Mouse (Mus musculus) kidney, postnatal 4 days (tissue): Measurements from ENCODE around the gene Stx4a.
"Not testable (repeated sequence)": the region's sequence is repeated elsewhere in the genome, so short reads cannot be mapped to it uniquely, and the experiment has no call there.

Experiments used
- DNase-seq, 2 experiments: peaks; one replicate each; pipeline ENCODE4 v3.0.0; 2021; ENCODE audit warnings: mixed read lengths in 2 of 2

The Stx4a gene

DNA sequence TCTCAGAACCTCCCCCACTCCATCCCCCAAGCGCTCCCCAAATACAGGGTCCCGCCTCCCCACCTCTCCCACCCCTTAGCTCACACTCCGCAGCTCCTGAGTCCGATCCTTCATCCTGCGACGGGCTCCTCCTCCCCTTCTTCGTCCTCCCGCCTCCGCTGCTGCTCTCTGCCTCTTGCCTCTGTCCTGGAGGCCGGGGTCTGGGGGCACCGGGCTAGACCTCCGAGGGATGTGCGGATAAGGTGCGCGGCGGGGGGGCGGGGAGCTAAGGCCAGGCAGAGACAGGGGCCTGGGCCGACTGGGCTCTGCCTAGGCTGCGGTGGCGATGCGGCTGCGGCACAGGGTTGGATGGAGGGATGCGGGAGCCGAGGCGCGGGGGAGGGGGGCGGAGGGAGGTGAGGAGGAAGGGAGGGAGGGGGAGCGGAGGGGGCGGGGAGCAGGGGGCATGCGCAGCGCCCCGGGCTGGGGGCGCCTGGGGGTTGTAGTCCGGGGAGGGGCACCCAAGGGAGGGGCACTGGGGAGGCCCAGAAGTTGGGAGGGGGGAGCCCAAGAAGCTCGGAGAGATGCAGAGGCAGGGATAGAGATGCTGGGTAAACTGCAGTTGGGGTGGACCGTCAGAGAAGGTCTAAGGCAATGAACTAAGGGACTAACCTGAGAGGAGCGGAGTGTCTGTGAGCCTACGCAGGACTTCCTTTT lies at the start of gene Stx4a, which contains the start of gene Stx1b:
TSS of gene Stx4a (plus strand) at position 119 of the 696 bp plus-strand sequence.
TSS of gene Stx1b (minus strand) at position 374 of the 696 bp plus-strand sequence.
- peak; percentile 75 to 82 for DNase-seq

DNA sequence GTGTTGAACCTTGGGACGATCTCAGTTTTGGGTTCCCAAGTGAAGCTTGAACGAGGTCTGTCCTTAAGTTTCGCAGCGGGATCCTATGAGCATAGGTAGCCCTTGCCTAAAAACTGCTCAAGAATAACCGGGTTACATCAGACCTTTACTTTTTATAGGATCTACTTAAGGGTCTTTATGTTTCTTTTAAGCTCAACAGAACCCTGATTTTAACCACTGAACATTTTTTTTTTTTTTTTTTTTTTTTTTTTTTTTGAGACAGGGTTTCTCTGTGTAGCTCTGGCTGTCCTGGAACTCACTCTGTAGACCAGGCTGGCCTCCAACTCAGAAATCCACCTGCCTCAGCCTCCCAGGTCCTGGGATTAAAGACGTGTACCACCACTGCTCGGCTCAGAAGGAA lies 48.3 kb upstream of the Stx4a start:
- not testable (repeated sequence) for DNase-seq

DNA sequence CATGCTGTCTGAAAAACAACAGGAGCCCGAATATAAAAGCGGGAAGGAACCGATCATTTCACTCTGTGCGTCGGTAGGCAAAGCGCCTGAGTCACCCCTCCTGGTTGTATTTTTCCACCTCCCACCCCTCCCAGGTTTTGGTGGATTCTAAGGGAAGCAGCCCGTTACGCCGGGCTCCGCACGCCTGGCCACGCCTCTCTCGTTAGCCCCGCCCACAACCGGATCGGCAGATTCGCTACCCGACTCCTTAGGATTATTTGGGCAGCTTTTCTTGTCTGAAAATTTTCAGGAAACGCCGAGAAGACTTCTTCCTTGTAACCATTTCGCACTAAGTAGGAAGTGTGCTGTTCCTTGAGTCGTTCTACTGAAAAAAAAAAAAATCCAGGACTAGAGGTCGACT lies 47.7 kb upstream of the Stx4a start, which contains the start of gene Setd1a:
TSS of gene Setd1a (plus strand) at position 245 of the 400 bp plus-strand sequence.
- peak; percentile 95 for DNase-seq

DNA sequence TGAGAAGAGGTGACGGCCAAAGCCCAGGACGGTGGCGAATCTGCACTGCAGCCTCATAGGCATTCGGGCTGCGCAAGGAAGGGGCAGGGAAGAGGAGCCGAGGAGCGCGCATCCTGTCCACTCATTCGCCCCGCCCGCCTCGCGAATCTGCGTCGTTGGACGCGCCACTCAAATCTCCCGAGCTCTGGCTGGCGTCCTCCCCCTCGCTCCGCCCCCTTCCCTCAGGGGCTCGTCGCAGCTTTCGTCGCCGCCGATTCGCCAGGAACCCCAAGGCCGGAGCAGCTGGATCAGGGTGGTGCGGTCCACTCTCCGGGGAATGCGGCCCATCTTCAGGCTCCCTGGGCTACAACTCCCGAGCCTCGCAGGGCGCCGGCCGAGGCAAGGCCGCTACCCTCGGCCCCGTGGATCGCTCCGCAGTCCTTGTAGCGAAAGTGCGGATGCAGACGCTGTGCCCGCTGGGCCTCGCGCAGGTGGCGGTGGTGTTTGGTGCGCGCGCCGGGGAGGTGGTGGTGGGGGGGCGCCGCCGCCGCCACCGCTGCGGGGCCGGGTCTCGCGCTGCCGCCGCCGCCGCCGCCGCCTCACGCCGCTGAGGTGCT lies 47.1 kb upstream of the Stx4a start:
- peak; percentile 99 for DNase-seq

DNA sequence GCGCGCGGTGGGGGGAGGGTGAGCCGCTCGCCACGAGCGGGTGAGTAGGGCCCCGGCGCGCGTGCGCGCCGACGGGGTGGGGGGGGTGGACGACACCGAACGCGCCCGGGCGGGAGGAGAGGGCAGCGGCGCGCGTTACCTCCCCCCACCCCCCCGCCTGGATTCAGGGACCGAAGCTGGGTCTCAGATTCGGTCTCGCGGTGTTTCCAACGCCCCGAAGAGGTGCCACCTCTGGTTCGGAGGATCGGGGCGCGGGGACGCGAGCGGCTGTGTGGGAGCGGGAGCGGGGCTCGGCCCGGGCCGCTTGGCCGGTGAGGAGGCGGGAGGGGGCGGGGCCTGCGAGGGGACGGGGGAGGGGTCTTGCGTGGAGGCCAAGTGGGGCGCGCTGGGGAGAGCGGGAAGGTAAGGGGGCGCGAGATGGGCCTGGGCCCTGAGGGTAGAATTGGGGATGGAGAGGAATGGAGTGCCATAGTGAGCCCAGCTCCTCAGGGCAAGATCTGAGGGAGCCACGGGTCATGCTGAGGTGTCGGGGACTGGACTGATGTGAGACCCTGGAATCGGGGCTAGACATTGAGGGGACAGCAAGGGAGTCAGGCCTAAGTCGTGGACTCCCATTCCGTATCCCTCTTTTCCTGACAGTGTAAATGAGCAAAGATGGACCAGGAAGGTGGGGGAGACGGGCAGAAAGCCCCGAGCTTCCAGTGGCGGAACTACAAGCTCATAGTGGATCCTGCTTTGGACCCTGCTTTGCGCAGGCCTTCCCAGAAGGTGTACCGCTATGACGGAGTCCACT lies 46.4 kb upstream of the Stx4a start:
- DNase-seq: peak; percentile 78 to 84

DNA sequence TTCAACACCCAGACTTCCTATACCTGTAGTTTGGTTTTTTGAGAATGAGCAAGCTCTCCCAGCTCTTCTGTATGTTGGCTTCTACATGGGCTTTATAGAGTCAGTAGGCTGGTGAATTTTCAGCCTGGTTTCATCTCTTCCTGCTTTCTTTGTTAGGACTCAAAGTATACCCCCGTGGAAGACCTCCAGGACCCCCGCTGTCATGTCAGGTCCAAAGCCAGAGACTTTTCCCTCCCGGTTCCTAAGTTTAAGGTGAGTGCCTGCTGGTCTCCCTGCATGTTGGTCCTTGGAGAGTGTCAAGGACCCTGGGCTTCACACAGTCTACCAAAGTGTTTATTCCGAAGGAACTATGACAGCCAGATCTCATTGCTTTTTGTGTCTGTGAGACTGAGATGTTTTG lies 45.7 kb upstream of the Stx4a start:
- DNase-seq: no peak

DNA sequence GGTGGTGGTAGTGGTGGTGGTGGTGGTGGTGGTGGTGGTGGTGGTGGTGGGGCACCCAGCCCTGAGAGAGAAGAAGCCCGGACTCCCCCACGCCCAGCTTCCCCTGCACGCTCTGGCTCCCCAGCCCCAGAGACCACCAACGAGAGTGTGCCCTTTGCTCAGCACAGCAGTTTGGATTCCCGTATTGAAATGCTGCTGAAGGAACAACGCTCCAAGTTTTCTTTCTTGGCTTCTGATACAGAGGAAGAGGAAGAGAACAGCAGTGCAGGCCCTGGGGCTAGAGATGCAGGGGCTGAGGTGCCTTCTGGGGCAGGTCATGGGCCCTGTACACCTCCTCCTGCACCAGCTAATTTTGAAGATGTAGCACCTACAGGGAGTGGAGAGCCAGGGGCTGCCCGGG lies 38.8 kb upstream of the Stx4a start, which contains the start of gene Gm49388:
TSS of gene Gm49388 (plus strand) at position 301 of the 400 bp plus-strand sequence.
- DNase-seq: no peak

DNA sequence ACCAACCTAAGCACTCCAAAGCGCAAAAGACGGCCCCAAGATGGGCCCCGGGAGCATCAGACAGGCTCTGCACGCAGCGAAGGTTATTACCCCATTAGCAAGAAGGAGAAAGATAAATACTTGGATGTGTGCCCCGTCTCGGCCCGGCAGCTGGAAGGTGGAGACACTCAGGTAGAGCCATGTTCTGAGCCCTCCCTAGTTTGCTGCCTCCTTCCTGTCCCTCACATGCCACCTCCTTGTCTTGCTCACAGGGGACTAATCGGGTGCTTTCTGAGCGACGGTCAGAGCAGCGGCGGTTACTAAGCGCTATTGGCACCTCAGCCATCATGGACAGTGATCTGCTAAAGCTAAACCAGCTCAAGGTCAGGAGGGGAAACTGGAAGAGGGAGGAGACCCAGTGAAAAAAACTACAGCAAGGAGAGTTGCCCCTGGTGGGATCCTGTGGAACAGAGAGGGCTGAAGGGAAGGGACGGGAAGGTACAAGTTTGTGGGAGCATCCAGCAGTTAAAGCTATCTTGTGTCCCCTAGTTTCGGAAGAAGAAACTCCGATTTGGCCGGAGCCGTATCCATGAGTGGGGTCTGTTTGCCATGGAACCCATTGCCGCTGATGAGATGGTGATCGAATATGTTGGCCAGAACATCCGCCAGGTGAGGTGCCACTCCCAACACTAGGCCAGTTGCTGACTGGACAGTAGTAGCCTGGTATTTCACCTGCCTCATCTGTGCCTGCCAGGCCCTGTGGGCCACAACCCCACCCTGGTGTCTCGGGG lies 26.8 kb upstream of the Stx4a start:
- no peak for DNase-seq

DNA sequence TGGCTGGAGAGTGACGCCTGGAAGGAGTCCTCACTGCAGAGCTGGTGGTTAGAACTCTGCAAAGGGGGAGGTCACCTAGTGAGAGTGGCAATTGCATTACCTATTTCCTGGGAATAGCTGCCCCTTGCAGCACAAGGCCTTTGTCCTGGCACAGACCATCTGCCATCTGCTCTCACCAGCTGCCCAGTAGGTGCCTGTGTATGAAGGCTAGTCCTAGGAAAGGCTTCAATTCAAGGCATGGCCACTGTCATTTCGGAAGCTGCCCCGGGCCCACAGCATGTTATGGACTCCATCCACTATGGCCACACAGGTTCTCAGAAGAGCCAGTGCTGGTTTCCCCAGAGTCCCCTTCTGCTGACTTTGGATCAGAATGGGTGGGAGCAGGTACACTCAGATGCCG lies 25.5 kb upstream of the Stx4a start:
- no peak for DNase-seq

DNA sequence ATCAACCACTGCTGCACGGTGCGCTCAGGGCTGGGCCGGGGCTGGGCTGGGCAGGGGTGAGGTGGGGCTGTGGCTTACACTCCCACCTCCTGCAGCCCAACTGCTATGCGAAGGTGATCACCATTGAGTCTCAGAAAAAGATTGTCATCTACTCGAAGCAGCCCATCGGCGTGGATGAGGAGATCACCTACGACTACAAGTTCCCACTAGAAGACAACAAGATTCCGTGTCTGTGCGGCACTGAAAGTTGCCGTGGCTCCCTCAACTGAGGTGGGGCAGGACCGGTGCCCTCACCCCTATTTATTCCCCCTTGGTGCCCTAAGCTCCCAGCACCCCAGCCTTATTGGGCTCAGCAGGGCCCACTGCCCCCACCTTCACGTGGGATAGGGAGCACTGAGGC lies 24.9 kb upstream of the Stx4a start:
- DNase-seq: no peak

DNA sequence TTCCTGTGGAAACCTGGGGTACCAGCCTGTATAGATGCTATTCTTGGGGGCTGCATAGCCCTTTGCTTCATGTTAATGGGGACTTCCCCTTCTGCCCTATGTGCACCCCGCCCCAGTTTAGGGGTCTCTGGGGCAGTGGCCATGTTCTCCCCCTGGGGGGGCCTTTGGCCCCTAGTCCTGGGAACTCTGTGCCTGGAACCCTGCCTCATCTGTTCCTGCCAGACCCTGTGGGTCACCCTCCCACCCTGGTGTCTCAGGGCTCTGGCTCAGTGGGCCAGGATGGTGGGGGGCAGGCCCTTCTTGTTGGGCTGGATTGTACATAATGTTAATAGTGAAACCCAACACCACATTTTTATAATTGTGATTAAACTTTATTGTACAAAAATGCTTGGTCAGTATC lies 24.4 kb upstream of the Stx4a start:
- no peak for DNase-seq

DNA sequence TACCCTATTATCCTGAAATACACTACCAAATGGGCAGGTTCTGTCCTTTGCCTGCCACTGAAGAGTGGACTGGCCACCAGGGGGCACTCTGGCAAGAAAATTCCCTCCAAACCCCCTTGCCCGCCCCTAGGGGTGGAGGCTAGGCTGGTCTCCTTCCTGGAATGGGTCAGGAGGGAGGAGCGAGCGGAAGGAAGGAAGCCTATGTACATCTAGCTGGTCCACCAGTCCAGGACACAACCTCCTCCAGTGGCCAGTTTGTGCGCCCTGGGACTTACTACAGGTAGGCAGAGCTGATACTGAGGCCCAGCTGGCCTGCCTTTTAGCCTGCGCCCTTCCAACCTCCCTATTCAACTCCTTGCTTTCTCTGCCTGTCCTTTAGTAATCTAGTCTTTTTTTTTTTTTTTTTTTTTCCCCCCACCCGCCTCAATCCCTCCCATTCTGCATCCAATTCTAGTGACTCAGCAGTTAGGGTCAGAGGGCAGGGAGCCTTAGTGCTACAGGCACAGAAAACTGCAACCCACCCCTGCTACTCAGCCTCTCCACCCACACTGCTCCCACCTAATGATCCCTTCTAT lies 23.6 kb upstream of the Stx4a start, which contains the start of gene Hsd3b7:
TSS of gene Hsd3b7 (plus strand) at position 170 of the 575 bp plus-strand sequence.
- peak; percentile 97 for DNase-seq

DNA sequence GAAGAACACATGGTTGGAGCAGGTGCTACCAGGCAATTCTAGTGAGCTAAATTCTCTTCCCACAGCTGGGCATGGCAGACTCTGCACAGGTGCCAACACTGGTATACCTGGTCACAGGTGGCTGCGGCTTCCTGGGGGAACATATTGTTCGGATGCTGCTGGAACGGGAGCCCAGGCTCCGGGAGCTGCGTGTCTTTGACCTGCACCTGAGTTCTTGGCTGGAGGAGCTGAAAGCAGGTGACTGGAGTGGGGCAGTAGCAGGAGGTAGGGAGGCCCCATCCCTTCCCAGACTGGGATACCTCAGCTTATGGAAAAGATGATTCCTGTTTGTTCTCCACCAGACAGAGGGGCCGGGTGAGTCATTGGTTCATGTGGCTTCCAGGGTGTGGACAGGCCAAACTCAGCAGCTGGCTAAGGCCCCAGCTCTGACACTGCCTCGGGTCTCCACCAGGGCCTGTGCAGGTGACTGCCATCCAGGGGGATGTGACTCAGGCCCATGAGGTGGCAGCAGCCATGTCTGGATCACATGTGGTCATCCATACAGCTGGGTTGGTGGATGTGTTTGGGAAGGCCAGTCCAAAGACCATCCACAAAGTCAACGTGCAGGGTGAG lies 23.0 kb upstream of the Stx4a start:
- peak in 1 of 2 experiments; percentile 28 for DNase-seq

DNA sequence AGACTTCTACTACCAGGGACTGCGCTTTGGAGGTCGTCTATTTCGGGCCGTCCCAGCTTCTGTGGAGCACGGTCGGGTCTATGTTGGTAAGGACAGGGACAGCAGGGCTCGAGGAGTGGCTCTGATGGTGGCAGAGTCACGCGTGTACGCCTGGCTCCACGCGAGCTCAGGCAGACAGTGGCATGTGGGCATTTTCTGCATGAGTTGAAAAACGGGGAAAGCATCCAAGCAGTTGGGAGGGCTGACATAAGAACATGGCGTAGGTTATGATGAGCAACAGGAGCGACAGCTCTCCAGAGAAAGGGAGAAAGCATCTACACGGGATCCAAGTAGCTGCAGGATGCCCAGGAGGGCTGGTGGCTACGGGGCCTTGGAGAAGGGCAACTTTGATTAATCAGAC lies 21.8 kb upstream of the Stx4a start:
- DNase-seq: no peak

DNA sequence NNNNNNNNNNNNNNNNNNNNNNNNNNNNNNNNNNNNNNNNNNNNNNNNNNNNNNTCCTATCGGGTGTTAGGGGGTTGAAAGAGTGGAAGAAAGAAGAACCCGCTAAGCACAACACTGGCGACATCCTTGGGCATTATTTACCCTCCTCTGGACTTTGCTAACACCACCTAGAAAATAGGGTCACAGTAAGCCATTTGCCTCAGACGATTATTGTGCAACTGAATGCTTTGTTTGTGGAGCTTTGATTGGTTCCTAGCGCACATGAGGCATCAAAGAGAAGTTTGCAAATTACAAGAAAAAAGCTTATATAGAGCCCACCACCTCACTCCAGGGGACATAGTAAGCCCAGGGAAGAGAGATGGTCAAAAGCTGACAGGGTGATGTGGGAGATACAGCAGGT lies 15.3 kb upstream of the Stx4a start:
- no peak for DNase-seq

DNA sequence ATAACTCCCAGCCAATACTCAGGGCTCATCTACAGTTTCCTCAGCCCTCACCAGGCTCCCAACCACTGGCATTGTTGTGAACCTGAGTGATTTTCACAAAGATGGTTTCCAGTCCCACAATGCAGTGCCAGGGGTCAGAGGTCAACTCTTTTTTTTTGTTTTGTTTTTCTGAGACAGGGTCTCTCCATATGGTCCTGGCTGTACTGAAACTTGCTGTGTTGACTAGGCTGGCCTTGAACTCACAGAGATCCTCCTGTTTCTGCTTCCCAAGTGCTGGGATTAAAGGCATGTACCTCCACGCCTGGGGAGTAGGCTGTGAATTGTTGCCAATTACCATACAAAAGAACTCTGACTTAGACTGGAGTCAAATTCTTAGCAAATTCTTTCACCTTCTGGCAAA lies 14.2 kb upstream of the Stx4a start:
- no peak for DNase-seq

DNA sequence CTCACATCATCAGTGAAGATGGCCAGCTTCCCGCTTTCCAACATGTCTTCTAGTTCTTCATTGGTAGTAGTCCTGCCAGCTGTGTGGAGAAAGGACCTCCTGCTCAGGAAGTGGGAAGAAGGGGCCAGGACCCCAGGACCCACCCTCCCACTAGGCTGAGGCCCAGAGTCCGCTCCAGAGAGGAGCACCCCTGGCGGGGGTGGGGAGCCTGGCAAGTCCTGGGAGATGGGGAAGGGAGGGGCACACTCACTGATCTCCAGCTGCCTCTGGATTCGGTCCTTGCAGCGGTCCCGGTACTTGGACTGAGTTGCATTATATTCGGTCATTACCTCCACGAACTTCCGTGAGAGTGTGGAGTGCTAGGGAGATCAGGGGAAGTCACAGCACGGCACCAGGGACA lies 13.4 kb upstream of the Stx4a start:
- DNase-seq: no peak

DNA sequence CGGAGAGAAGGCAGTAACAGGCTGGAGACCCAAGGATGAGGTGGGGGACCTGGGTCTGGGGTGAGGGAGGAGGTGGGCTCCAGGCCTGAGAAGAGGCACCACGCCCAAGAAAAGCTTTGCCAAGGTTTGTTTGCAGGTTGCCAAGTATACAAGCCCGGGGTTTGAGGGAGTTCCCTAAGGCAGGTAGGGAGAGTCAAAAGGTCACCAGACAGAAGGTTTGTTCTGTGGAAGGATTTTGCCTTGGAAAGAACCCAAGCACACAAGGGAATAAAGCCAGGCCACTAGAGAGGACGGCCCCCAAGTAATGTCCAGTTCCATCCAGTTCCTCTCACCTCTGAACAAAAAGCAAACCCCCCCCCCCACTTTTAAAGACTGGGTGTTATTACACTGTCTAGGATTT lies 12.9 kb upstream of the Stx4a start:
- DNase-seq: no peak

DNA sequence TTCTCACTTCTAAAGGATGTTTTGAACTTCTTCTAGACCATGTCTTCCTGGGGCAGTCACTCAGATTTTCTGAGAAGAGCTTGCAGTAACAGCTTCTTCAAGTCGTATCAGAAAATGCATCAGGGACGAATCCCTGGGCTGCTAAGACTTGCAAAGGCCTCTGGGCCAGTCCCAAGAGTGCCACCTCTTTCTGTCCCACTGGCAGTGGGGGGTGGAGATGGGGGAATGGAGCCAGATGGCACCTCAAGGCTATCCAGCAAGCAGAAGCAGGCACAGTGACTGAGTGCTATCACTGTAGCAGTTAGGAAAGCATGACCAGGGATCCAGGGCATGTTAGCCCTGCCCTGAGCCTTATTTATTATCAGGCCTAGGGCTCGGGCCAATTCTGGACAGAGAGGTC lies 11.8 kb upstream of the Stx4a start:
- no peak for DNase-seq

DNA sequence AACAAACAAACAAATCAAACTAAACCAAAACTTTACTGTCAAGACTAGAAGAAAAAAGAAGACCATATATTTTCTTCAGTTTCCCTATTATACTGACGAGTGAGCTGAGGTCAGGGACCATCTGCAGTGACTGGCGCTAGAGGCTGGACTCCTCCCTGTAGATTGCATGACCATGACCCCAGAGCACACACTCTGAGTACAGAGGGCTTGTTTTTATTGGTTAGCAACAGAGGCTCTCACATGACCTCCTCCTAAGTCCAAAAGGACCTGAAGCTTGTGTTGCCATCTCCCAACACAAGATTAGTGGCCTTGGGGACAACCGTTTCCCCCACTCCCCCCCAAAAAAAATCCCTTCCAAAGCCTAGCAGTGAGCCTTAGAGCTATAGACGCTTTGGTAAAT lies 10.3 kb upstream of the Stx4a start:
- DNase-seq: no peak

DNA sequence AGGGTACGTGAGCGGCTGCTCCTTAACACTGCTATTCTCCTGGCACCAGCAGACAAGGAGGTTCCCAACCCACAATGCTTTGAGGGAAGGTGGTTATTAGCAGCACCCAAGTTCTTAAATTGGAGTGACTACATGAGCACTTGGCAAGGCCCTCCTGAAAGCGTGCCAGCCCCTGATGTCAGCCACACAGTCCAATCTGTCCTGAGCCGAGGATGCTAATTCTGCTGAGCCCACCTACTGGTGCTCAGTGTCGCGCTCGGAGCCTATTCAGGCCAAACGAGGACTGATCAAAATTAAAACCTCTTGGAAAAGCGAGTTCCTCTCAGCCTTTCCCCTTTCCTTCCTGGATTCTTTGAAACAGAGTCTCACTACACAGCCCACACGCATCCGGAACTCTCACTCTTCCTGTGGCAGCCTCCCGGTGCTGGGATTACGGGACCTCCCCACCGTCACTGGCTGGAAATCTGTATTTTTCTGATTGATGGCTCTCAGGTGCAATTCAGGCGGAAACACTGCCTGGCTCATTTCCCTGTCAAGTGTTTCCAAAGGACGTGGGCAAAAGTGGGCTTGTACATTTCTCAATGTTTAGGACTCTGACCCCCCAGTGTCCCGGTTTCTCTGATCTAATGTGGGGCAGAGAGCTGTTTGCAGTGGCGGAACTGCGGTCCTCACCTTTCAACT lies 9.7 kb upstream of the Stx4a start:
- peak; percentile 61 for DNase-seq
